Mouse (Mus musculus) kidney, adult 2 months (tissue): Measurements from ENCODE around the gene Gfra1.

Experiments
- CTCF ChIP-seq: fragments of 200-500 bp; conservative IDR thresholded peaks from 2 replicates; pipeline ENCODE4 v1.5.1; 2011; ENCODE audit warnings: low read depth, mild to moderate bottlenecking, control low read depth, low read length, moderate library complexity, mixed read lengths; ENCODE audit not compliant: insufficient read depth, insufficient read length
- POLR2A ChIP-seq: fragments of 200-500 bp; IDR thresholded peaks from one replicate; pipeline ENCODE4 v1.6.1; 2011; ENCODE audit warnings: low read depth, low read length, control low read depth

- TF ChIP-seq POLR2A (no peak), CTCF (no peak)
Observed at GRCm38 (mm10) chr19:58442785-58443732, 12.7 kb downstream of the Gfra1 start.
